Mouse (Mus musculus): ENCODE measurements around the gene Yeats2. TPM values are rescaled to one million over a fixed set of nuclear protein-coding genes. Genes with fewer than 3 reads are reported as not detected.
A peak's percentile ranks its signal among the peaks of the same experiment; 100 is the strongest.

Gene Yeats2
- polyA plus RNA-seq, 1 experiment from 2014 or later = 26.3 TPM

- Histone ChIP-seq H3K9ac (no peak overlapping the region), H3K36me3 (replicated peaks) (peaks cover 43% of the 10 kb centered on the region), H3K9me3 (no peaks in the 10 kb centered on the region), H3K4me3 (no peak overlapping the region), H3K27me3 (replicated peaks) (no peaks in the 10 kb centered on the region), H3K4me2 (no peak overlapping the region), H3K27ac (no peak overlapping the region), H3K4me1 (no peaks in the 10 kb centered on the region)
- no peak for ATAC-seq (replicated peaks)
- WGBS = 94% methylated on average over 5 of the region's 5 CpGs
Measured at GRCm38 (mm10) chr16:20196962-20197361, 56.1 kb downstream of the Yeats2 start.

- H3K27ac ChIP-seq = no peak overlapping the region
- H3K9ac ChIP-seq = no peak overlapping the region
- no peak overlapping the region for H3K4me3 ChIP-seq
- no peaks in the 10 kb centered on the region for H3K27me3 ChIP-seq (replicated peaks)
- no peaks in the 10 kb centered on the region for H3K9me3 ChIP-seq
- WGBS = 91% methylated on average over 5 of the region's 5 CpGs
- peaks cover 42% of the 10 kb centered on the region; the same call in 1 of the 2 replicates for H3K36me3 ChIP-seq (replicated peaks)
- no peak overlapping the region for H3K4me2 ChIP-seq
- no peak for ATAC-seq (replicated peaks)
- H3K4me1 ChIP-seq = no peaks in the 10 kb centered on the region
Measured at GRCm38 (mm10) chr16:20199501-20200201, 58.8 kb downstream of the Yeats2 start.

DNA sequence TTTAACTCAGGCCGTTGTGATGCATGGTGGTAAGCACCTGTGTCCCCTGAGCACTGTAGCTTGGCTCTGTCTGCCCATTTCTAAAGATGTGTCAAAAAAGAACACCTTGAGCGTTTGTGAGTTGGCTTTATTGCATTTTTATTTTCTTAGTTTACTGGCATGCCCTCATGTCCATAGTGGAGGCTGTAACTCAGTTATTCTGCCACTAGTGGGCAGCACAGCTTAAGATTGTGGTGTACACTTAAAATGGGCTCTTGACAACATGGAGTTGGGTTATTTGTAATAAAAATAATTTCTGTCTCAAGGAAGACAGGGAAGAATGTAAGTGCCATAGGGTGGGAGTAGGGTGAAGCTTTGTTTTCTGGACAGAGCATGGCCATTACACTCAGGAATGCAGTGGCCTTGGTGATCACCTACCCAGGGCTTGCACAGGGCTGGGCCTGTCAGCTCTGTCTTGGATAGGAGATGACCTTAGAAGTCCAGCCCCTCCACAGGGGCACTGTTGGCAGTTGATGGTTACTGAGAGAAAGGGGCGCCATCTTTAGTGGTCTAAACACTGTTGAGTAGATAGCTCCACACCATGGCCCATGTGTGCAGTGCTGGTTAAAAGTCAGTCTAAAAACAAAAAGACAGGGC, 72.8 kb downstream of the Yeats2 start:
- Histone ChIP-seq H3K27me3 (replicated peaks) (no peaks in the 10 kb centered on the region), H3K4me2 (no peak overlapping the region), H3K4me3 (no peak overlapping the region), H3K27ac (no peak overlapping the region), H3K9me3 (no peaks in the 10 kb centered on the region), H3K36me3 (replicated peaks) (peaks cover 72% of the 10 kb centered on the region), H3K9ac (no peak overlapping the region), H3K4me1 (no peaks in the 10 kb centered on the region)
- no peak for ATAC-seq (replicated peaks)
- WGBS = 94% methylated on average over 3 of the region's 3 CpGs

DNA sequence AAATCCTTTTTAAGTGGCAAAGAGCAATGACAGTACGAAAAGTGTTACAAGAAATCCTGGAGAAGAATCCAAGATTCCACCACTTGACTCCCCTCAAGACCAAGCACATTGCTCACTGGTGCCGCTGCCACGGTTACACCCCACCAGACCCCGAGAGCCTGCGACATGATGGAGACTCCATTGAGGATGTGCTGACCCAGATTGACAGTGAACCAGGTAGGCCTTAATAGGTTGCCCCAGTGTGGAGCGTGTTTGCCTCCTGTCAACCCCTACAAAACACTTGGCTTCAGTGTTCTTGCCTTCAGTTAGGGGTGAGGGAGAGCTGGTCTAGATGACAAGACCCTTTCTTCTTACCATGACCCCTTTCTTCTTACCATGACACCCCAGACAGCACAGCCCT, 81.9 kb downstream of the Yeats2 start:
- H3K4me2 ChIP-seq = no peak overlapping the region
- no peak overlapping the region for H3K27ac ChIP-seq
- no peaks in the 10 kb centered on the region for H3K9me3 ChIP-seq
- no peaks in the 10 kb centered on the region for H3K4me1 ChIP-seq
- WGBS = 98% methylated on average over 6 of the region's 6 CpGs
- no peak overlapping the region for H3K4me3 ChIP-seq
- H3K36me3 ChIP-seq (replicated peaks) = peaks cover 68% of the 10 kb centered on the region
- no peak overlapping the region for H3K9ac ChIP-seq
- H3K27me3 ChIP-seq (replicated peaks) = no peaks in the 10 kb centered on the region
- no peak for ATAC-seq (replicated peaks)

DNA sequence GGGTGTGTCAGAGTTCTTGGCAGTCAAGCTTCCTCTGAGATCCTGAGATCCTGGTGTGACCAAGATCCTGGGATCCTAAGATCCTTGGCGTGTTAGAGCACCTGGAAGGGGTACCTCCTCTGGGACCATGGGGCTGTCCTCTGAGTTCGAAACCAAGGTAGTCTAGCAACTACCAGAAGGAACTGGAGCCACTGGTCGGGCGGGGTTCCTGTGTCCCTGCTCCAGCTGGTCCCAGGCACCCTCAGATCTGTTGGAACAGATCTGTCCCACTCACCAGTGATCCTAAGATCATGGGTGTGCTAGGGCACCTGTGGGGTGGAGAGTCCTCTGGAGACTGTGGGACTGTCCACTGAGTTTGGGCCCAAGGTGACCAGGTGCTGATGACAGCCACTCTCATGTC, 85.8 kb downstream of the Yeats2 start:
- 98% methylated on average over 4 of the region's 4 CpGs for WGBS
- peaks cover 65% of the 10 kb centered on the region for H3K36me3 ChIP-seq (replicated peaks)

GRCm38 (mm10) chr16:20227504-20227903, 86.6 kb downstream of the Yeats2 start:
- Histone ChIP-seq H3K4me1 (no peaks in the 10 kb centered on the region), H3K4me2 (no peak overlapping the region), H3K36me3 (replicated peaks) (peaks cover 59% of the 10 kb centered on the region), H3K27ac (no peak overlapping the region), H3K9ac (no peak overlapping the region), H3K9me3 (no peaks in the 10 kb centered on the region), H3K4me3 (no peak overlapping the region), H3K27me3 (replicated peaks) (no peaks in the 10 kb centered on the region)
- no peak for ATAC-seq (replicated peaks)
- 82% methylated on average over 6 of the region's 6 CpGs for WGBS

More for the DNA sequence above, 85.8 kb downstream of the Yeats2 start:
- no peak for ATAC-seq (replicated peaks)
- Histone ChIP-seq H3K4me3 (no peak overlapping the region), H3K27ac (no peak overlapping the region), H3K4me1 (no peaks in the 10 kb centered on the region), H3K9ac (no peak overlapping the region), H3K4me2 (no peak overlapping the region), H3K9me3 (no peaks in the 10 kb centered on the region), H3K27me3 (replicated peaks) (no peaks in the 10 kb centered on the region)

GRCm38 (mm10) chr16:20228167-20228566, 87.3 kb downstream of the Yeats2 start:
- no peak overlapping the region for H3K4me3 ChIP-seq
- H3K36me3 ChIP-seq (replicated peaks) = peaks cover 52% of the 10 kb centered on the region
- no peak overlapping the region for H3K4me2 ChIP-seq
- H3K9me3 ChIP-seq = no peaks in the 10 kb centered on the region
- 93% methylated on average over 5 of the region's 5 CpGs for WGBS
- no peak overlapping the region for H3K9ac ChIP-seq
- H3K27me3 ChIP-seq (replicated peaks) = no peaks in the 10 kb centered on the region
- no peak overlapping the region for H3K27ac ChIP-seq
- H3K4me1 ChIP-seq = no peaks in the 10 kb centered on the region
- no peak for ATAC-seq (replicated peaks)

GRCm38 (mm10) chr16:20234406-20234805, 93.5 kb downstream of the Yeats2 start:
- no peaks in the 10 kb centered on the region for H3K27me3 ChIP-seq (replicated peaks)
- no peak overlapping the region for H3K27ac ChIP-seq
- no peak overlapping the region for H3K9ac ChIP-seq
- H3K4me3 ChIP-seq = no peak overlapping the region
- no peak for ATAC-seq (replicated peaks)
- WGBS = 70% methylated on average over 4 of the region's 4 CpGs
- H3K36me3 ChIP-seq (replicated peaks) = peaks cover 18% of the 10 kb centered on the region; the same call in 1 of the 2 replicates
- peaks cover 5% of the 10 kb centered on the region; the same call in 1 of the 2 replicates for H3K4me1 ChIP-seq
- H3K9me3 ChIP-seq = no peaks in the 10 kb centered on the region
- no peak overlapping the region for H3K4me2 ChIP-seq

GRCm38 (mm10) chr16:20237426-20237825, 96.6 kb downstream of the Yeats2 start:
- no peak overlapping the region for H3K4me2 ChIP-seq
- no peak overlapping the region for H3K4me3 ChIP-seq
- peaks cover 1% of the 10 kb centered on the region; the same call in 1 of the 2 replicates for H3K27me3 ChIP-seq (replicated peaks)
- no peak overlapping the region for H3K9ac ChIP-seq
- H3K4me1 ChIP-seq = peaks cover 16% of the 10 kb centered on the region
- H3K9me3 ChIP-seq = no peaks in the 10 kb centered on the region
- H3K36me3 ChIP-seq (replicated peaks) = no peaks in the 10 kb centered on the region
- no peak overlapping the region for H3K27ac ChIP-seq
- no peak for ATAC-seq (replicated peaks)
- 30% methylated on average over 4 of the region's 4 CpGs for WGBS

- 91% methylated on average over 4 of the region's 4 CpGs for WGBS
- no peaks in the 10 kb centered on the region for H3K9me3 ChIP-seq
- peaks cover 16% of the 10 kb centered on the region for H3K4me1 ChIP-seq
- no peak overlapping the region for H3K9ac ChIP-seq
- H3K4me3 ChIP-seq = no peak overlapping the region
- H3K27me3 ChIP-seq (replicated peaks) = peaks cover 4% of the 10 kb centered on the region; the same call in 1 of the 2 replicates
- H3K36me3 ChIP-seq (replicated peaks) = no peaks in the 10 kb centered on the region
- no peak overlapping the region for H3K27ac ChIP-seq
- no peak for ATAC-seq (replicated peaks)
- no peak overlapping the region for H3K4me2 ChIP-seq
Measured at GRCm38 (mm10) chr16:20238646-20239045, 97.8 kb downstream of the Yeats2 start.

- Histone ChIP-seq H3K9me3 (no peaks in the 10 kb centered on the region), H3K36me3 (replicated peaks) (no peaks in the 10 kb centered on the region), H3K4me1 (peaks cover 16% of the 10 kb centered on the region), H3K27me3 (replicated peaks) (peaks cover 4% of the 10 kb centered on the region; the same call in 1 of the 2 replicates), H3K4me2 (peak within 1 kb of the TSS; percentile 75), H3K9ac (peak within 1 kb of the TSS; percentile 71), H3K4me3 (peak within 1 kb of the TSS; percentile 85), H3K27ac (peak within 1 kb of the TSS; percentile 87)
- ATAC-seq (replicated peaks) = peak; percentile 93
- WGBS = under 1% methylated on average over 90 of the region's 90 CpGs
Measured at GRCm38 (mm10) chr16:20240468-20241414, 99.9 kb downstream of the Yeats2 start, which contains the start of gene Map6d1. Gene Map6d1 (minus strand): TSS chr16:20241358.

DNA sequence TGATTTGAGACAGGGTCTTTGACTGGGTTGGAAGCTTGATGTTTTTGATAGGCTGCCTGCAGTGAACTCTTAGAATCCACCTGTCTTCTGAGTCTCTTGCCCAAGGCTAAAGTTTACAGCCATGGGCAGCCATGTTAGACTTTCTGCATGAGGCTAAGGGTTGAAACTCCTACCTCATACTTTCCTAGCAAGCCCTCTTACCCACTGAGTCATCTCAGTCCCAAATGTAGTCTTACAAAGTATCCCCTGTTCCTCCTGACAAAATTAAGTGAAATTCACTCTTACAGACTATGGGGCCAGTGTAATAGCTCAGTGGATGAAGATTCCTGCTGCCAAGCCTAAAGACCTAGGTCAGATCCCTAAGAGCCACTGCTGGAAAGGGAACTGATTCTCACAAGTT, 106.2 kb downstream of the Yeats2 start:
- H3K27me3 ChIP-seq (replicated peaks) = peaks cover 4% of the 10 kb centered on the region; the same call in 1 of the 2 replicates
- H3K4me2 ChIP-seq = no peak overlapping the region
- H3K36me3 ChIP-seq (replicated peaks) = no peaks in the 10 kb centered on the region
- H3K4me3 ChIP-seq = no peak overlapping the region
- H3K9ac ChIP-seq = no peak overlapping the region
- no peaks in the 10 kb centered on the region for H3K4me1 ChIP-seq
- H3K27ac ChIP-seq = no peak overlapping the region
- H3K9me3 ChIP-seq = no peaks in the 10 kb centered on the region
- no peak for ATAC-seq (replicated peaks)

All from midbrain, embryonic 15.5 days (tissue).